Mouse (Mus musculus) lung, adult 2 months (tissue): ENCODE results near the gene Gfod1.

ENCODE experiments used
- CTCF ChIP-seq: fragments of 200-500 bp; IDR thresholded peaks from 2 replicates; pipeline ENCODE4 v1.5.1; 2011; ENCODE audit warnings: mild to moderate bottlenecking, low read length, control low read depth; ENCODE audit not compliant: insufficient read depth
- POLR2A ChIP-seq: fragments of 200-500 bp; IDR thresholded peaks from 2 replicates; pipeline ENCODE4 v1.6.1; 2011; ENCODE audit warnings: low read depth, mild to moderate bottlenecking, control low read depth, low read length, borderline replicate concordance; ENCODE audit errors: extremely low read depth

DNA sequence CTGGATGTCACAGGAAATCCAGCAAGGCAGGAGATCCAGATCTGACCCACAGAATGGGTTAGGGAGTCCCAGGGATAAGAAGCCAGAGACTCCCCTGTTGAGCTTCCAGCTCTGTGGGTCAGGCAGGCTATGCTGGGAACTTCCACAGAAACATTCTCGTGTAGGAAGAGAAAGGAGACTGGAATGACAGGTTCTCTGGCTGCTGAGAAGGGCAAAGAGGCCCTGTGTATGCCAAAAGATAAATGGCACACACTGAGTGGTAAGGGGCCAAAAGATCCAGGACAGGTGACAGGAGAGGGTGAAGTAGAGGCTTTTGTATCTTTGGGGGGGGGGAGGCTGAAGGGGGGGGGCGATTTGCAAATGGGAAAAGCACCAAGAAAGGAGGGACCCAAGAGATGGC, 112.7 kb downstream of the Gfod1 start:
- TF ChIP-seq CTCF (no peak), POLR2A (no peak)
